Mouse (Mus musculus) cerebellum, postnatal 14 days (tissue): ENCODE measurements at regions not wholly inside any gene's neighbourhood (a gene's known extent, or its start where the extent isn't known, plus 50 kb on each side); places are given as distances from the start of the nearest gene placed in this dataset.
A peak's percentile ranks its signal among the peaks of the same experiment; 100 is the strongest.

Source experiments
- DNase-seq, 2 experiments: peaks; one replicate each; pipeline ENCODE4 v3.0.0; 2021; ENCODE audit warnings: mixed read lengths in 2 of 2

DNA sequence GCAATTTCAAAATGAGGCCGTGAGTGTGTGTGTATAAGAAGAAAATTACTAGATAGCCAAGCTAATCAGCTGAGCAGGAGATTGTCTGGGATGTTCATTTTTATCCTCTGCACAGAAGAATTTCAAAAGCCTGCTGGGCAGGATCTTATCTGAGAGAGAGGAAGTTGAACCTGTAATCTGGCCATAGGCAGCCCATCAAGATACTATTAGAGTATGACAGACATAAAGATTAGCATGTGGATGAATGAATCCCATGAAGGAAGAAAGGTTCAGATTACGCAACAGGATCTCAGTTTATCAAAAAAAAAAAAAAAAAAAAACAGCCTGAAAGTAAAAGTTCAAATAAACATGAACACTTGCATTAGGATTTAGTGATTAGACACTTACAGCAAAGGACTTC, 317.3 kb upstream of the C030005K15Rik start:
- DNase-seq: no peak

DNA sequence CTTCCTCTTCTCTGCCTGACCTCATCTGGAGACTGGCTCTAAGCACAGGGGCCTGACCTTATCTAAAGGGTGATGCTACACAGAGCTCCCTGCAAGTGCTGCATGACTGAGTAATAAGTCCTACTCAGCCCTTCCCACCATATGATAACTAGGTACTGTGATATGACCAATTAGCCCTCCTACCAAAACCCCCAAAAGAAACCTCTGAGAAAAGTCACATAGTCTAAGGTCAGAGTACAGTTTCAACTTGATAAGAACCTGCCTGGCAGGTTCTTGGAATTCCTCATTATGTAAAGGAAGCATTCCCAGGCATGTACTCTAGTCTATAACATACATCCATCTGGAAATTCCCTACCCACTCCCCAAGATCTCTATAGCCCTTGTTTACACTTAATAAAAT, 318.0 kb upstream of the C030005K15Rik start:
- no peak for DNase-seq

DNA sequence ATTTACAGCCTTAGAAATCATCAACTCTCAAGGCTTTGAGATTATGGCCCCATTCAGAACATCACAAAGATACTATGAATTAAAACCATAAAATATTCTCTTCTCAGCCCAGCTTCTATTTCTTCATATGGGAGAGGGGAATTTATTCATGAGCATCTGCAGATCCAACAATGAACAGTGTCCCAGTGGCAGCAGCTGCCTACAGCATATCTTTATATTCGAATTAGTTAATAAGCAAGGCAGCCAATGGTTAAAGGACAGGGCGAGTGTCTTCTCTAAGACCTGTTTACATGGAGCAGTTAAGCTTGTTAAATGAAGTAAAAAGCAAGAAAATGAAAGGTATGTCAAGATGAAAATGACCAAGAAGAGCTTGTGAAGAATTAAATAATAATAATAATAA, 346.9 kb upstream of the C030005K15Rik start:
- no peak for DNase-seq

DNA sequence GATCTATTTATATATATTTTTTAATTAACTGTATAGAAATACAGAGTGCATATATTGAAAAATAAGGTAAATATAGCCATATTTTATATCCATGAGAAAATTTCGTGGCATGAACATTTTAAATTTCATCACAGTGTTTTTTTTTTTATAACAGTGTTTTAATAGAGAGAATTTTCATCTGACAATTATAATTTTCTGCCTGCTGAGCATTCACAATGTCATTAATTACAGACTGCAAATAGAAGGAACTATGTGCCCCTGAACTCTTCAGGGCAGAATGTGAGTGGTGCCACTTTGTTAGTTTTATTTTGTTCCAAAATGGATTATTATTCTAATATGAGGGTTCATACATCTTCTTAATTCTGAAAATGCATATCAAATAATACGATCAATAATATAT, 358.3 kb upstream of the C030005K15Rik start:
- DNase-seq: no peak

DNA sequence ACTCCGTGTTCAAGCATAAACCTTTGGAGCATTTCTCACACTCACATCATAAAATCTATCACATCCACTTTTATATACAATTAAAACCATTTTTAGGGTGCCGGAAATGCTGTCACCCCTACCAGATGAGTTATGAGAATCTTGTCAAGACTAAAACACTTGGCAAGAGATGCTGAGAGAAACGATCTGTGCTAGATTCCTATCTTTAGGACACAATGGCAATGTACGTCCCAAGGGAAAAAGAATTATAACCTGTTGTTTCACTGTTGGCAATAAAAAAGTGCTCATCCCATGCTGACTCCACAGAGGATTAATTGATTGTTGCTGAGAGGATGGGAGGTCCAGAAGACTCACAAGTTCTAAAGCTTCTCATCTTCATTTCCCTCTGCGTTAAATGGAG, 389.7 kb upstream of the C030005K15Rik start:
- DNase-seq: no peak

DNA sequence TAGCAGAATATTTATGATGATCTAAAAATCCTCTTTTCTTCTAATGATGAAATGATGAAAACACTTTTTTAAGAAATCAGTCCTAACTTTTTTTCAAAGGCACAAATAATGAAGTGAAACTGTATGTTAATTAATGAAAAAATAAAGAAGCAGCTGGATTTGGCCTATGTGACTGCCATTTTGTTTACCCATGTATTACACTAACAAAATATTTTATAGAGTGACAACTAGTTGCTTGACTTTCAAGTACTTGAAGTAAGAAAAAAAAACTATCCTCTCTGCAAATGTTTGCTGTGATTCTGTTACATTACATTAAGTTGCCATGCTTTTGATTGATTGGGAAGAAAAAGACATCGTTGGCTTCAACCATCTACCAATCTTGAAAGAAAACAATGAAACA, 399.2 kb upstream of the C030005K15Rik start:
- no peak for DNase-seq

DNA sequence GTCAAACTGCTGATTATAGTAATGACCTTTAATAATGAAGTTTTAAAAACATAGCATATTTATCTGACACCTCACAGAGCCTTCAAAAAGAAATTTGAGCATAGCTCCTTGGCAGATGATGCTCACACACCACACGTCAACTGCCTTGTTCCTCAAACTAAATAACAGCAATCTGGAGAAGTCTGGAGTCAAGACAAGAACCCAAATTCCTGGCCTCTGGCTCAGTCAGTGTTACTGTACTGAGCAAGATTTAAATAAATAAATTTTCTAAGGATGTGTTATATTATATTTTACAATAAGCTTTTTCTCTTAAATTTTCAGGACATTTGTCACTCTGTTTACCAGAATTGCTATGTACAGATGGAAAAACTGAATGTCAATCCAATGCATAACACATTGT, 408.5 kb upstream of the C030005K15Rik start:
- no peak for DNase-seq

DNA sequence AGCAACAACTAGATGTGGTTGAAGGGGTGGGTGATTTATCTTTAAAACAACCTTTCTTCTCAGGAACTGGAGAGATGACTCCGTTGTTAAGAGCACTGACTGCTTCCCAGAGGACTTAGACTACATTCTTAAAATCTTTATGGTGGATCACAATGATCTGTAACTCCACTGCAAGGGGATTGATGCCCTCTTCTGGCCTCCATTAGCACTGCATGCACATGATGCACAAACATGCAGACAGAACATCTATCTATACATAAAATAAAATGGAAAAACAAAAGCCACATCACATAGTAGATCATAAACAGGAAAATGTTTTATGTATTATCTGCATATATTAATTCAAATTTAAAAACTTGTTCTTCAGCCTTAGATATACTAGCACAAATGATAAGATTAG, 419.2 kb upstream of the C030005K15Rik start:
- no peak for DNase-seq

DNA sequence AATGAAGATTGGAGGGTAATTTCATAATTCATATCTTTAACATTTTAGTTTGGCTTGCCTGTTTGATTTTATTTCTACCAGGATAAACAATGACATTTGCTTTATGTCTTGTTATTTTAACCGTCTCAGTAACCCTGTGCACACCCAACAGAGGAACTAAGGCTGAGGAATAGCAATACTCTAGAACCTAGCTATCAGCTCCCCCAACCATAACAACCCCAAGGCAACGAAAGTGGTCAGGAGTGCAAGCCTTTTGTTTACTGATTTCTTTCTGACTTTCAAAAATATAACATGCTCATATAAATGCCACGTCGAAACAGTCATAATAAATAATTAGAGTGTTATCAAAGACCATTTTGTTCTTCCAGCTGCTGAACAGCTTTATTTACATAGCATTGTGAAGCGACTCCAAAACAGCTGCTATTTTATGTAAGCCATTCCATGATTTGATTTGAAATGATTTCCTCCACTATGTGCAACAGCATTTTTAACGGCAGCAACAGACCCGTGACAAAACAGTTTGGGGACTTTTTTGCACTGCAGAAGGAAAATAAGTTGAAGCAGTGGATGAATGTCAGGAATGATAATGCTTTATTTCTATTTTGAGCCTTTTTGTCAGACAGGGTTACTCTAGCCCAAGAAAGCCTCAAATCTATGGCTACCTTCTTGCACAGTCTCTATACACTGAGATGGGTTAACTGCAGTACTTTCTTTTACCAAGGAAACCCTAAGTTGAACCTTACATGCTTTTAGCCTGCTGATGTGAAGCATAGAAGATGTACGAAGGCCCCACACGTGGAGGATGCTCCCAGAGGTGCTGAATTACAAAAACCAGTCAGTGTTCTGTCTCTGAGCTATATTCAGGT, 420.7 kb upstream of the C030005K15Rik start:
- no peak for DNase-seq

DNA sequence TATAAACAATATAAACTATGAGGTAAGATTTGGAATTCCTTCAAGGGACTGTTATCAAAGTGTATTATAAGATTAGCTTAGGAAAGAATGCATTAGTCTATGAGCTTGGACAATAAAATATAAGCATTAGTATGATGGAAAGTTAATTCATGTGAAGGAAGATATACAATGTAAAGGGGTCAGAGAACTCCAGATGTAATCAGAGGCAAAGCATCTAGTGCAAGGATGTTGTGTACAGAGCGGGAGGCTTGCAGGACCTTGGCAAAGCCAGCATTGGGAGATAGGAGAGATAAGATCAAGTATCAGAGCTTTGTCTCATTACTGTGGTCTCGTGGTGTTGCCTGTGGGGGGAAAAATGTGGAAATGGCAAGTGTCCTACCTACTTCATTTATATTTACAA, 429.4 kb upstream of the C030005K15Rik start:
- no peak for DNase-seq

DNA sequence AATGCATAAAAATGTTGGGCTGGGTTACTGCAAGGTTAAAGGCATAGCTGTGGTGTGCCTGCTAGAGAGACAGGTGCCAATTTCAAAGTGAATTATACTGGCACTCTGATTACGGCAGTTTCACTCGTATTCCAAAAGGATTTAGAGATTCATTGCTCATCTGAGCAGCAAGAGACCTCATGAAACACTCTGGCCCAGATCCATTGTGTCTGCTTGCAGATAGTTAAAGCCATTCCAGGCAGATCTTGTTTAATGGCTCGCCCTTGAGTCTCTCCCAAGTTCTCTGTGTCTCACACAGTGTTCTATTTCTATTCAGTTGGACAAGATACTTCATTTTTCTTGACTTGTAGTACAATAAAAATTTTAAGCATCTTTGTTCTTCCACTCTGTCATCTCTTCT, 459.1 kb upstream of the C030005K15Rik start:
- DNase-seq: peak; percentile 58 to 70

DNA sequence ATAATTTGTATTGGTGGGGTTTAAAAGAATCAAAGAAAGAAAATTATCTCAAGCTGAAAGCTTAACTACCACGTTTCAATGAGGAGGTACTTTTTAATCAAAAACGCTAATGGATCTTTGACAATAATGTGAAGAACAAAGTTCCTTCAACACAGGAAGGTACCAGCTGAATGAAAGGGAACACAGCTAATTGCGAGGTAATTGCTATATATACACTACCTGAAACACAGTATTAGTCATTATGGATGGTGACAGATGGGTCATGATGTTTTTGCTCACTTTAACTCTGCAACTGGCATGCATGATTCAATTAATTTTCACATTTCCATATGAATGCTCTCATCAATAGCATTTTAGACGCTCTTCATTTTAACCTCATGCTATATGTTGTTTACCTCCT, 470.3 kb upstream of the C030005K15Rik start:
- no peak for DNase-seq

DNA sequence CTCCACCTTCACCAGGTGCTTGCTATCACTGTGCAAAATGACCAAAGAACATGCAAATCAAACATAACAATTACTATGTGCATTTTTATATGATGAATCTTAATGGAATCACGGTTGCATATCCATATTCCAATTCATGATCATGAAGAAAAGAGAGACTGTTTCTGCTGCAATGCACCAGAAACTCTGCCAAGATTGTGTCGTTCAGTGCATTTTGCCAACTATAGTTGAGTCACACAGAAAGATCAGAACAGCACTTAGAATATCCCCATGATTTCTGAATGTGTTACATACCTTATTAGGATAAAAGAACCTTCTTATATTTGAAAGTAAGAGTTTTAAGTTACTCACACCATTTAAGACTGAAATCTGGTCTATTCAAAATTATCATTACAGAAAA, 483.7 kb upstream of the C030005K15Rik start:
- no peak for DNase-seq

DNA sequence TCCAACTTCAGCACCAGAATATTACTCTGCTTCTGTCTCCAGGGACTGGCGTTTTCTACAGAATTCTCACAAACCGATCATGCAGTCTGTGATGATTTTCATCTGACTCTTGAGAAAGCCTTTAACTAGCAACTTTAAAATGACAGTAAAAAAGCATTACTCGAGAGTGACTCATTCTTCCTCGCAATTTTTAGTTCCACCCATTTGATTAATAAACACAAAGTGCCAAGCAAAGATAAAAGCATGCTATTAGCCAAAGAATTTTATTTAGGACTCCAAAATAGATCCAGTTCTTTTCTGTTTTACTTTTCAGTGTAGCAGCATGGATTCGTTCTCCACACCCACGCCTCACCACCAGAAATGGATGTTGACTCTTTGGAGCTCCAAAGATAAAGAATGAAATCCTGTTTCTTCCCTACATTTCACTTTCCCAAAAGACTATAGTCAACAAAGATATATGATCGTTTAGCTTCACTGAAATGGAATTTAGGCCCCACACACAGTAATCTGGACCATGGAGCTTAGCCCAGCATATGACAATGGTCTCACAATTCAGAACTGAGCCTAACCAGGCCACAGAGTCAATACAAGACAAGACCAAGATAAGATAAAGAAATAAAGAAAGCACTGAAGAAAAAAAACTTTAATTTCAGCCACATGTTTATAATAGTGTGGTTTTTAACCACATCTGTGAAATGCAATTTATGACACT, 486.5 kb upstream of the C030005K15Rik start:
- DNase-seq: no peak

DNA sequence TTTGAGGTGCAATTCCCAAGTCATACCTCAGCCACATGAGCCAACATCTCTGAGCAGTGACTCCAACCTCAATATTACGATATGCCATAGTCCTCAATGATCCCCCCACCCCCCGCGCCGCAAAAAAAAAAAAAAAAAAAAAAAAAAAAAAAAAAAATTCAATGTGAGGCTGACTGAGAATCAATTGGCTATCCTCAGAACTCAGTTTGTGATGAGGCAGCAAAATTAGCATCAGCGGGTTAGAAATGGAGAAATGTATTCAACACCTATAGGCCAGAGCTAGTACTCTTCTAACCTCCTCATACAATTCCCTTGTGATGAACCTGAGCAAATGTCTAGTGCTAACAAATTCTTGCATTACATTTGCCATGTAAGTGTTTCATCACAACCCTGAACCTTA, 504.5 kb upstream of the C030005K15Rik start:
- no peak for DNase-seq

DNA sequence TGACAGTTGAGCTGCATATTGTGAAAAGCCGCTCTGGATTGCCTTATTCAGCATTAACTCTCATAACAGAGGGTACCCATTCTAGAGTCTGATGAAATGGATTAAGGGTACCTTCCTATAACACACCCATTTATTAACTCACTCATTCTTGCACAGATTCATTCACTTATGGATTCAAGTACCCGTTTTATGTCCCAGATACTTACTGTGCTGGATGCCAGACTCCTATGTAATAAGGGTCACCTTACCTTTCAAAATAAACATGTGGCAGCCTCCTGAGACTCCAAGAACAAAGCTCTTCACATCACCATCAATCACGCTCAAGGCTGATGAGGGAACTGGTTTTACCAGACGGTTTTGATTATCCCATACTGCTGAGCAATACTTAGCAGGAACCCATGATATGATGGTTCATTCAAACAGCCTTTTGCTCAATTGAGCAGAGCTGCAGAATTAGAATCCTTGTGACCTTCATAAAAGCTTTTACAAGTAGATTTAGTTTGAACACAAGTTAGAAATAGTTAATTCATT, 505.2 kb upstream of the C030005K15Rik start:
- DNase-seq: no peak

DNA sequence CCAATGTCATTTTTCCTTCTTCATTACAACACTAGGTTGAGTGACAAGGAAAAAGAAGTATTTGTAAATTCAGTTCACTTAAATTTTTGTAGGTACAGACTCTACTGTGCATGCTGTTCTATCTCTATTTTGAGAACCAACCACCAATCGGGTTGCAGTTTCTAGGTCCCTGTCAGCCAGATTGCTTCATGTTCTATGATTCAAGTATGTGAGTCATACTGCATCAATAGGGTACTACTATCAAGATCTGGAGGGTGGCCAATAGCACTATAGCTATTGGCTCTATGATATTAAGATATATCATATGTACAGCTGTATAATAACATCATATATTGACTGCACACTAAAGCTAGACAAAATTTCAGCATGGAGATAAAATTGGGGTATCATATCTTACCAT, 521.8 kb upstream of the C030005K15Rik start:
- no peak for DNase-seq

DNA sequence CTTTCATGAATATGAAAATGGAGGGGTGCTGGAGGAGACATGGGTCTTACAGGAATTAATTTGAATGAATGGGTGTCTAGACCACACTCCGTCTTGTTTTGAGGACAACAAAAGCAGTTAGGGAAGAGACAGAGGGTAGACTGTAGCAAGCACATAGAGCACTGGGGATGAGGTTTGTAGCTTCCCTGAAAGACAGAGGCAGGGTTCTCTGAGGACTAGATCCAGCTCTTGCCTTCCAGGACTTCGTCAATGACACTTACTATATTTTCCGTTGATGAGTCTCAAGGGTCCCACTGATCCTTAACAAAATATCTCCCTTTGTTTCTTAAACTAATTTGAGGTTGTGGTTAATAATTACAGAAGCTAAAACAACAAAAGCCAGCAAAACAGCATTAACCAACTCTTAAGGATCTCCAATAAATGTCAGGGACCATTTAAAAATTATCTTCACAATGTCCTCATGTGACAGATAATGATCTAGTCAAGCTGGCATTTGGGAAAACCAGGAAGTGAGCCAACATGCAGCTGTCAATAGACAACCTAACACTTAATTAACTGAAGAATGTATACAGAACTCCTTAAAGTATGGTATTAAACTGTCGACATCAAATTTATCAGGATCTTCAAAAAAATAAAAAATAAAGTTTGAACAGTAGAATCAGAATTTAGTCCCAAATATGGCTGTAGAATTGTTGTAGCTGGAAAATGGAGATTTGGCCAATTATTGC, 531.6 kb upstream of the C030005K15Rik start:
- no peak for DNase-seq

DNA sequence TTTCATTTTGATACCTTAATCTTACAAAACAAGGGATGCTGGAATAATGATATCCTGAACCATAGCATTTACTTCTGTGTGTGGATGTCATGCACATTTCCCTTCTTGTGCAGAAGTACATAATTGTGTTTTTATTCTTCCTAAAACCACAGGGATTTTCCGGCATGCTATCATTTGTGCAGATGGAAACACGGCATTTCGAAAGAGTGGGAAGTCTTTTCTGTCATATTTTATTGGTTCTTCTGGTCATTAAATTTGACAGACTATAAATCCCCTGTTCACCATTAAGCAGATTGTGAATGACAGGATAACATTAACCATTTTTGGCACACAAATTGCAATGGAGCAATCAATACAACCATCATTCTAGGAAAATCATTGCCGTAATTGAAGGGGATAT, 532.7 kb upstream of the C030005K15Rik start:
- no peak for DNase-seq

DNA sequence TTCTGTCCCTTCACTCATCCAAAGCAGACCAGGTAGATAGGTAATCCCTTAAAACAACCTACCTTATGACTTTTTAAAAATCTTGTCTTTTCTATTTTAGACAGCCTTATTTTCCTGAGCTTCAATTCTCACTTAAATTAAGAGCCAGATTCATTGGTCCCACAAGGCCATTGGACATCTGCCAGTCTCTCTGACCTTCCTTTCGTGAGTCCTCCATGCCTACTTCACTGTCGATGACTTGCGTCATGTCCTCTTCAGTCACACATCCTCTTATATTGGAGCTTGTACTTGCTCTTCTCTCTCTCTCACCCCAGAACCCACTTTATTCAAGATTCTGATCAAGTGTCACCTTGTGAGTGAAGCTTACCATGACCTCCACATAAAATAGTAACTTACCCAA, 542.0 kb upstream of the C030005K15Rik start:
- no peak for DNase-seq

DNA sequence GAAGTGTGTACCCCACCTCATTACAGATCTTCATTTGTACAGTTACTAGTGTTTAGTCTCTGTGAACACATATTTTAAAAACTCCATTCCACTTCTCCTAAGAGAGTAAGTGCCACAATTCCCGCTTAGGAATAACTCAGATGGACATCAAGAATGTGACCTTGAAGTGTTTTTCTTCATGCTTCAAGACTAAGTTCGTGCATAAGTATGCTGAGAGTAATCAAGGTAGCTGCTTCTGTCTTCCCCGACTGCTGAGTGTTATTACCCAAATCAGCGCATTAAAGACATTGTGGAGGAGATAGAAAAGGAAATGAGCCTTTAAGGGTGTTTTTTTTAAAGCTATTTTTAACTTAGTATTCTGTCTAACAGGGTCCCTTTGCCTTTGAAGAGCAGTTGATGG, 565.1 kb upstream of the C030005K15Rik start:
- no peak for DNase-seq

DNA sequence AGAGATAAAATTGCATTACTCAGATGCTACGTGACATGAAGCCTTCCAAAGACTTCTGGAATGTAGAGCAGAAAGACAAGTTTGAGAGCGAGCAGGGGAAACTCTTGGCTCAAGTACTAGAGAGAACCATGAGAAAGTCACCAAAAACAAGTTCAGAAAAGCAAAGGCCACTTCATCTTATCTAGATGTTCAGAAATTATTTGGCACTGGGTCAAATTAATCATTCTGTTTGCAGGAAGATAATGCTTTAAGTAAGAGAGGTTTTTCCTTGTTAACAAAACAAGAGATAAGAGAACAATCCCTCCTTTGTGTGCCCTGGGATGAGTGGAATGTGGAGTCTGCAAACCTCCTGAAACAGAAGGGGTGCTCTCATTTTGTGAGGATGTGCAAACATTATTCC, 565.6 kb upstream of the C030005K15Rik start:
- no peak for DNase-seq

DNA sequence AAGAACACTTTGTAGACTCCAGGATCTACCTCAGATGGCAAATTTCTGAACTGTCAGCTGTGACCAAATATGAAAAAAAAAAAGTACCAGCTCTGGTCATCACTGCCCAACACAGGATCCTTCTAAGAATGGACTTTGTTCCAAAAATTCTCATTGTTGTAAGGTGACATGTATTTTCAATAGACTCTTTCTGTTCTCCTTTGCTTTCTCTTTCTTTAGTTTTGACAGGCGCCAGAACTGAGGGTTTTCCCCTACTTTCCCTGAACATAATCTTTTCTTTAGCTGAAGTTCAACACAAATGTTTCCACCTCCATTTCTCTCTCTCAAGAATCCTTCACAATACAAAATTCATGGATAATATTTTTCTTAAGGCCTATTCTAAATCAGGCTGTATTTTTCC, 579.1 kb upstream of the C030005K15Rik start:
- DNase-seq: no peak

DNA sequence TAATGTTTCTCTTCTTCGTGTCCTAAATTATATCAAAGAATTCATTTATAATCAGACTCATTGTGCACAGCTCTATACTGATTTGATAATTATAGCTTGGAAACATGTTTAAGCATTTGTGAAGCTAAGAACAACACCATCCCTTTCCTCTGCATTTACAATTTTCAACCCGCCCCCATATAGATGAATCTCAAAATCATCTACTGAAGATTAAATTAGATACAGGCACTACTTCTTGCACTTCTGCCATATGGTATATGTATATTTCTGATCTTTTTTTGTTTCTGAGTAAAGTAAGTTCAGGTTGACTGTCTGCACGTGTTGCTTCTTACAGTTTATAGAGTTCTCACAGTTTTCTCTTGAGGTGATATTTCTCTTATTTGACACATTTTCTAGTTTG, 583.1 kb upstream of the C030005K15Rik start:
- no peak for DNase-seq
